Mouse (Mus musculus) liver, postnatal 0 days (tissue): ENCODE data around the gene Ehd2. TPM values are rescaled to one million over a fixed set of nuclear protein-coding genes. Genes with fewer than 3 reads are reported as not detected.

Experiments
- ATAC-seq: fragments of 200-750 bp; cut with Nextera tagmentation; 2 replicates; pipeline ENCODE4 v1.8.0; 2017; ENCODE audit warnings: mild to moderate bottlenecking, moderate library complexity
- DNase-seq: peaks from one replicate; pipeline ENCODE4 v3.0.0-alpha.2; 2016
- H3K27ac ChIP-seq: fragments of 300-500 bp; sonication (generic); 2 replicates; pipeline ENCODE4 v1.5.1; 2014; ENCODE audit warnings: antibody characterized with exemption, moderate library complexity, mild to moderate bottlenecking, low read depth
- H3K27me3 ChIP-seq: fragments of 300-500 bp; sonication (generic); 2 replicates; pipeline ENCODE4 v1.6.1; 2014; ENCODE audit warnings: low read length, control low read depth, mixed read lengths; ENCODE audit not compliant: insufficient read depth
- H3K36me3 ChIP-seq: fragments of 300-500 bp; sonication (generic); replicated peaks from 2 replicates; pipeline ENCODE4 v1.6.1; 2014; ENCODE audit warnings: mild to moderate bottlenecking, control low read depth, low read length, moderate library complexity, mixed read lengths; ENCODE audit not compliant: insufficient read depth
- H3K4me1 ChIP-seq: fragments of 300-500 bp; sonication (generic); 2 replicates; pipeline ENCODE4 v1.6.1; 2014; ENCODE audit warnings: antibody characterized with exemption, mild to moderate bottlenecking, control low read depth; ENCODE audit not compliant: insufficient read depth
- H3K4me2 ChIP-seq: fragments of 300-500 bp; sonication (generic); 2 replicates; pipeline ENCODE4 v1.6.1; 2014; ENCODE audit warnings: low read depth, mild to moderate bottlenecking, low read length, moderate library complexity, mixed read lengths
- H3K4me3 ChIP-seq: fragments of 300-500 bp; sonication (generic); 2 replicates; pipeline ENCODE4 v1.5.1; 2014; ENCODE audit warnings: low read depth, low read length
- H3K9ac ChIP-seq: fragments of 300-500 bp; sonication (generic); replicated peaks from 2 replicates; pipeline ENCODE4 v1.6.1; 2014; ENCODE audit warnings: mild to moderate bottlenecking, moderate library complexity
- H3K9me3 ChIP-seq: fragments of 300-500 bp; sonication (generic); 2 replicates; pipeline ENCODE4 v1.6.1; 2016; ENCODE audit warnings: mild to moderate bottlenecking, control low read depth, low read length, mixed read lengths
- CTCF ChIP-seq: sonication (generic); IDR thresholded peaks from 2 replicates; pipeline ENCODE4 v1.5.1; 2016; ENCODE audit warnings: antibody characterized with exemption, low read depth
- EP300 ChIP-seq: IDR thresholded peaks from 2 replicates; pipeline ENCODE4 v1.6.1; 2016; ENCODE audit warnings: antibody characterized with exemption, low read depth, mild to moderate bottlenecking
- WGBS: fragments of 180-500 bp; shearing (Covaris S2); extraction: QIAGEN DNeasy Blood & Tissue Kit; methylation state at CpG from one replicate; pipeline ENCODE4 v1.1.7; 2014; ENCODE audit not compliant: insufficient replicate concordance; 5-methylcytosine and 5-hydroxymethylcytosine counted together
- polyA plus RNA-seq: library from polyadenylated mRNA; unstranded; fragments of >200 nt; fragmentation: Nextera tagmentation; extraction: Ambion mirVana; gene quantifications from 2 replicates; pipeline ENCODE4 v1.2.1, GENCODE M21; 2015

The Ehd2 gene
- polyA plus RNA-seq, 1 experiment from 2014 or later, result 2.7 TPM

DNA sequence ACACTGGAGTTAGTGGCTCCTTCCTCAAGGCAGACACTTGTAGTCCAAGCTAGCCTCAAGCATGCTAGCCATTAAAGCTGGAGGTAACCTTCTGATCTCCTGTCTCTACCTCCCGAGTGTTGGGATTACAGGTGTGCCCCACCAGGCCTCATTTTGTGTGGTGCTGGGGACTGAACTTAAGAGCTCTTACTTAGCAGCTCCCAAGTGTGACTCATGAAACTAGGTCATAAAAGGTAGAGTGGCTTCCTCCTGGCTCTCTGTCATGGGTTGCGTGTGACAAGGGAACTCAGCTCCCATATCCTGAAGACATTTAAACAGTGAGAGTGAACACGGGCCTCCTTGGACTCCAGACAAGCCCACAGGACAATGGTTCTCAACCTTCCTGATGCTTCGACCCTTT is 26.4 kb upstream of the Ehd2 start:
- no peak overlapping the region for H3K27ac ChIP-seq

GRCm38 (mm10) chr7:15993152-15993551 is 25.8 kb upstream of the Ehd2 start:
- no peak overlapping the region for H3K4me3 ChIP-seq
- H3K9ac ChIP-seq, result no peak overlapping the region
- 51% methylated on average over 3 of the region's 3 CpGs for WGBS
- H3K4me1 ChIP-seq, result no peaks in the 10 kb centered on the region; the same call in 1 of the 2 replicates
- no peak overlapping the region for H3K4me2 ChIP-seq
- no peak overlapping the region for H3K27ac ChIP-seq
- no peaks in the 10 kb centered on the region for H3K27me3 ChIP-seq
- DNase-seq (no peak), ATAC-seq (peak; percentile 15; the same call in 1 of the 2 replicates)
- peaks cover 63% of the 10 kb centered on the region for H3K36me3 ChIP-seq
- TF ChIP-seq CTCF (no peak), EP300 (no peak)
- no peaks in the 10 kb centered on the region for H3K9me3 ChIP-seq

More for the DNA sequence above, 26.4 kb upstream of the Ehd2 start:
- Histone ChIP-seq H3K9me3 (no peaks in the 10 kb centered on the region), H3K36me3 (peaks cover 58% of the 10 kb centered on the region), H3K4me1 (no peaks in the 10 kb centered on the region; the same call in 1 of the 2 replicates), H3K27me3 (no peaks in the 10 kb centered on the region), H3K9ac (no peak overlapping the region), H3K4me2 (no peak overlapping the region), H3K4me3 (no peak overlapping the region)
- no peak for TF ChIP-seq CTCF
- DNase-seq, result no peak
- WGBS, result 90% methylated on average over 4 of the region's 4 CpGs
- ATAC-seq, result no peak

DNA sequence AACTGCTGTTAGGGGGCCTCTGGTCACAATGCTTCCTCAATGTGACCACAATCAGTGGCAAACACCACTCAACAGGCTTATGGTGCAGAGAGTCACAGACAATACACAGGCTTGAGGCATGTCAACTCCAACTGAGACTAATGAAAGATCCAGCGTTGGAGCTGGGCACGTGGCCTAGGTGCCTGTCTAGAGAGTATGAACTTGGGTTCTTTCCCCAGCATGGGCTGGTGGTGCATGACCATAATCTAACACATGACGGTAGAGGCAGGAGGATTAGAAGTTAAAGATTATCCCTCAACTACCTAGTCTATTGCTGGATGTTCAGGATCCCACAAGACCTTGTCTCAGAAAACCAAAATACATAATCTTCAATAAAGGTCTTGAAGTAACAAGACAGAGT is 24.4 kb upstream of the Ehd2 start:
- H3K36me3 ChIP-seq, result peaks cover 67% of the 10 kb centered on the region
- DNase-seq (no peak), ATAC-seq (no peak)
- H3K9ac ChIP-seq, result no peak overlapping the region
- H3K4me2 ChIP-seq, result no peak overlapping the region
- no peak overlapping the region for H3K27ac ChIP-seq
- 66% methylated on average over 3 of the region's 3 CpGs for WGBS
- no peak overlapping the region for H3K4me3 ChIP-seq
- no peaks in the 10 kb centered on the region for H3K9me3 ChIP-seq
- TF ChIP-seq CTCF (no peak), EP300 (no peak)
- H3K27me3 ChIP-seq, result no peaks in the 10 kb centered on the region
- H3K4me1 ChIP-seq, result no peaks in the 10 kb centered on the region; the same call in 1 of the 2 replicates

DNA sequence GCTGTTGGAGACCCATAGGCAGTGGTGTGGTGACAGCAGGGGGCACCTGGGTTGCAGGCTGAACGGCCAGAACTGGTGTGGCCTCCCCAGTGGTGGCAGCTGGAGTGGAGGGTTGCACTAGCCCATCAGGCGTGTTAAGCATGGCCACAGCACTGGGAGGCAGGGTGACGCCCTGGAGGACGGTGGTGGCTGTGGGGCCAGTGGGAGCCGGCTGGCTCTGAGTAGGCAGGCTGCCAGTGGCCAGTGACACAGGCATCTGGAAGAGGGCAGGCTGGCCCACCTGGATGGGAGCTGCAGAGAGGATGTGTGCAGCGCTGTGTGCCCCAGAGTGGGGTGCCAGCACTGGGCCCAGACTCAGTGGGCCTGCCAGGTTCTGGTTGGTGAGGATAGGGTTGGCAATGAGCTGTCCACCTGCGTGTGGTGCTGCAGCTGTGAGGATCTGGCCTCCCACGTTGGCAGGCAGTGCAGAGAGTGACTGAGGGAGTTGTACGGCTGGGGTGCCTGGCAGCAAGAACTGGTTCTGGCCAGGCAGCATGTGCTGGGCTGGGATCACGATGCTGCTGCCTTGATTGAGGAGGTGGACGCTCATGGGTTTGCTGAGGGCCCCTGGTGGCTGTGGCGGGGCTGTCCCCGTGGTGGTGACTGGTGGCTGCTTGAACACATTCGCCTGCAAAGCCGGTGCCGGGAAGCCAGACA is 20.4 kb upstream of the Ehd2 start:
- TF ChIP-seq EP300, result no peak
- TF ChIP-seq CTCF, result no peak
- WGBS, result 88% methylated on average over 16 of the region's 16 CpGs
- Histone ChIP-seq H3K4me2 (no peak overlapping the region), H3K4me3 (no peak overlapping the region), H3K36me3 (peaks cover 43% of the 10 kb centered on the region), H3K27ac (no peak overlapping the region), H3K9me3 (no peaks in the 10 kb centered on the region), H3K27me3 (no peaks in the 10 kb centered on the region), H3K4me1 (no peaks in the 10 kb centered on the region), H3K9ac (no peak overlapping the region)
- DNase-seq (no peak), ATAC-seq (no peak)

GRCm38 (mm10) chr7:15982729-15983407 is 15.5 kb upstream of the Ehd2 start:
- WGBS, result 21% methylated on average over 4 of the region's 4 CpGs
- no peaks in the 10 kb centered on the region for H3K9me3 ChIP-seq
- ATAC-seq (no peak), DNase-seq (no peak)
- H3K36me3 ChIP-seq, result peaks cover 28% of the 10 kb centered on the region
- no peak overlapping the region for H3K4me2 ChIP-seq
- no peaks in the 10 kb centered on the region for H3K27me3 ChIP-seq
- TF ChIP-seq EP300, result no peak
- TF ChIP-seq CTCF, result peak; percentile 85
- no peak overlapping the region for H3K9ac ChIP-seq
- H3K27ac ChIP-seq, result no peak overlapping the region
- H3K4me1 ChIP-seq, result peaks cover 14% of the 10 kb centered on the region; the same call in 1 of the 2 replicates
- H3K4me3 ChIP-seq, result no peak overlapping the region

DNA sequence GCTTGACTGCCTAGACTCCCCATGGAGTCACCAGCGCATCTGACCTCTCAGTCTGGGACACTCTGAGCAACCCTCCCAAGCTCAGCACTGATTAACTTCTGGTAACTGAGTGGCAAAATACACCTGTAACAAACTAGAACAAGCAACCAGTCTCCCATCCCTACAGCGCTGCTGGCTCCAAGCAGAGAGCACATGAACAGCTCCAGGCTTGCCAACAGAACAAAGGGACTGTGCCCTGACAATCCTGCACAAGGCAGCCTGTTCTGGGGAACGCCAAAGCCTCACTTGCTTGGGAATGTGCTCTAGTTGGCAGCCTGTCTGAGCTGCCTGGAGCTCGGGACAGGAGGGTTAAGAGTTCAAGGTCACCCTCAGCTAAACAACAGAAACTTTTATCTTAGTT is 14.2 kb upstream of the Ehd2 start:
- H3K9ac ChIP-seq, result no peak overlapping the region
- ATAC-seq (peak; percentile 81), DNase-seq (no peak)
- no peaks in the 10 kb centered on the region for H3K27me3 ChIP-seq
- 60% methylated on average over 4 of the region's 4 CpGs for WGBS
- peak overlapping the region; percentile 64 for H3K27ac ChIP-seq
- peaks cover 24% of the 10 kb centered on the region for H3K36me3 ChIP-seq
- peaks cover 14% of the 10 kb centered on the region; the same call in 1 of the 2 replicates for H3K4me1 ChIP-seq
- TF ChIP-seq EP300 (no peak), CTCF (no peak)
- H3K4me3 ChIP-seq, result no peak overlapping the region
- no peaks in the 10 kb centered on the region for H3K9me3 ChIP-seq
- H3K4me2 ChIP-seq, result no peak overlapping the region
